Mouse (Mus musculus) heart, postnatal 0 days (tissue): ENCODE measurements around the gene Fam20b.

Experiments
- CTCF ChIP-seq: IDR thresholded peaks from 2 replicates; pipeline ENCODE4 v1.5.1; 2016; ENCODE audit warnings: antibody characterized with exemption, control low read depth, low read depth
- EP300 ChIP-seq: IDR thresholded peaks from 2 replicates; pipeline ENCODE4 v1.6.1; 2016; ENCODE audit warnings: antibody characterized with exemption, low read depth

- no peak for TF ChIP-seq CTCF
- TF ChIP-seq EP300, result no peak
Measured at GRCm38 (mm10) chr1:156673476-156674194, 45.3 kb downstream of the Fam20b start.
